ENCODE assay signal across 28 mouse cellular contexts in the genomic region with DNA sequence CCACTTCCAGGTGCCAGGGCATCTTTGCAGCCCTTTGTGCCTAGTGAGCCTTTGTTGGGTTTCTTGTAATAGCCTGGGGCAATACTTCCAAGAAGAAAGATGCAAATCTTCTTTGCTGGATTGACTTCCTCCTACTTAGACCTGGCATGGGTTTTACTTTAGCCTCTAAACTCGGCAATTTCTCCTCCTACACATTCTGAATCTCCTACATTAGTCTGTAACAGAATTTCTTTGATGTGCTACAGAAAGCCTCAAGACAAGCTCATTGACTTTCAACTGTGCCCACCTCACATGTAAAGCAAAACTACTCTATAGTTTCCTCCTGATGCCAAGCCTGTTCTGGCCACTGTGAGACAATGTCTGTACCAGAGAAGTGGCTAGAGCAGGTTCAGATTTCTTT.
"Had no signal": no experiment of that assay in that cellular context is flagged by ENCODE, and none has a peak within 500 bp of the region (broad histone marks: within the 10 kb centered on the region; RNA-seq: fewer than 3 reads in every experiment).

No protein-coding gene starts in this region.

- H3K27me3 ChIP-seq: embryonic facial prominence, embryonic 12.5 days; embryonic facial prominence, embryonic 13.5 days; embryonic facial prominence, embryonic 15.5 days; forebrain, embryonic 12.5 days; forebrain, embryonic 15.5 days had no signal

- H3K4me2 ChIP-seq: embryonic facial prominence, embryonic 12.5 days; embryonic facial prominence, embryonic 13.5 days; embryonic facial prominence, embryonic 15.5 days; forebrain, embryonic 12.5 days; forebrain, embryonic 15.5 days had no signal

- H3K9me3 ChIP-seq: embryonic facial prominence, embryonic 12.5 days; embryonic facial prominence, embryonic 15.5 days; heart, embryonic 10.5 days had no signal

- H3K4me3 ChIP-seq: embryonic facial prominence, embryonic 10.5 days; embryonic facial prominence, embryonic 12.5 days; embryonic facial prominence, embryonic 13.5 days; embryonic facial prominence, embryonic 15.5 days; erythroblast, embryonic 14.5 days; forebrain, embryonic 10.5 days; forebrain, embryonic 12.5 days; forebrain, embryonic 15.5 days; gastrocnemius, adult 2 months; heart, adult 2 months; heart, embryonic 10.5 days had no signal

- ATAC-seq: forebrain, embryonic 14.5 days; forebrain, embryonic 15.5 days; forebrain, embryonic 16.5 days; forebrain, postnatal 0 days had no signal

- H3K27ac ChIP-seq: embryonic facial prominence, embryonic 10.5 days; embryonic facial prominence, embryonic 12.5 days; embryonic facial prominence, embryonic 13.5 days; embryonic facial prominence, embryonic 15.5 days; forebrain, embryonic 10.5 days; forebrain, embryonic 12.5 days; forebrain, embryonic 15.5 days; gastrocnemius, adult 2 months; heart, adult 2 months; heart, embryonic 10.5 days had no signal

- H3K36me3 ChIP-seq: embryonic facial prominence, embryonic 10.5 days; embryonic facial prominence, embryonic 12.5 days; embryonic facial prominence, embryonic 13.5 days; embryonic facial prominence, embryonic 15.5 days; forebrain, embryonic 10.5 days; forebrain, embryonic 12.5 days; forebrain, embryonic 15.5 days; heart, embryonic 10.5 days had no signal

- H3K9ac ChIP-seq: embryonic facial prominence, embryonic 12.5 days; embryonic facial prominence, embryonic 13.5 days; embryonic facial prominence, embryonic 15.5 days; forebrain, embryonic 12.5 days; forebrain, embryonic 15.5 days; forebrain, postnatal 0 days had no signal

- H3K4me1 ChIP-seq: embryonic facial prominence, embryonic 10.5 days; embryonic facial prominence, embryonic 12.5 days; embryonic facial prominence, embryonic 13.5 days; embryonic facial prominence, embryonic 15.5 days; forebrain, embryonic 10.5 days; forebrain, embryonic 12.5 days; forebrain, embryonic 15.5 days; heart, embryonic 10.5 days had no signal

- DNase-seq: cerebellum, adult 8-10 months; cerebellum, adult 9-10 months; cerebellum, adult 9-11 months; cerebellum, postnatal 10 days; cerebellum, postnatal 14 days; cerebellum, postnatal 25 days; cerebellum, postnatal 36 days; embryo, embryonic 11 days; forebrain, postnatal 0 days; gastrocnemius, adult 2 months; gastrocnemius, postnatal 10 days; gastrocnemius, postnatal 14 days; gastrocnemius, postnatal 25 days; gastrocnemius, postnatal 36 days; heart, adult 11 months; heart, adult 18-20 months; heart, adult 2 months had no signal
